Mouse (Mus musculus) liver, embryonic 11.5 days (tissue): ENCODE data around the gene Ddah1. TPM values are rescaled to one million over a fixed set of nuclear protein-coding genes. Genes with fewer than 3 reads are reported as not detected.

Source experiments
- ATAC-seq: fragments of 200-750 bp; cut with Nextera tagmentation; replicated peaks from 2 replicates; pipeline ENCODE4 v1.8.0; 2017; ENCODE audit warnings: moderate number of reproducible peaks, mild to moderate bottlenecking, moderate TSS enrichment, moderate library complexity; ENCODE audit not compliant: low FRiP score
- DNase-seq: peaks from one replicate; pipeline ENCODE4 v3.0.0-alpha.2; 2017; ENCODE audit warnings: low spot score
- H3K27ac ChIP-seq: fragments of 300-500 bp; sonication (generic); 2 replicates; pipeline ENCODE4 v1.5.1; 2014; ENCODE audit warnings: mild to moderate bottlenecking, low read depth, low read length, control low read depth
- H3K27me3 ChIP-seq: fragments of 300-500 bp; sonication (generic); replicated peaks from 2 replicates; pipeline ENCODE4 v1.6.1; 2014; ENCODE audit warnings: low read length, mixed read lengths; ENCODE audit not compliant: control insufficient read depth, insufficient read depth
- H3K36me3 ChIP-seq: fragments of 300-500 bp; sonication (generic); 2 replicates; pipeline ENCODE4 v1.6.1; 2014; ENCODE audit warnings: mild to moderate bottlenecking, low read length, moderate library complexity, mixed read lengths; ENCODE audit not compliant: control insufficient read depth, insufficient read depth
- H3K4me1 ChIP-seq: fragments of 300-500 bp; sonication (generic); replicated peaks from 2 replicates; pipeline ENCODE4 v1.6.1; 2014; ENCODE audit warnings: low read length, mixed read lengths; ENCODE audit not compliant: control insufficient read depth, insufficient read depth
- H3K4me2 ChIP-seq: fragments of 300-500 bp; sonication (generic); 2 replicates; pipeline ENCODE4 v1.6.1; 2014; ENCODE audit warnings: mild to moderate bottlenecking, control low read depth, moderate library complexity
- H3K4me3 ChIP-seq: fragments of 300-500 bp; sonication (generic); 2 replicates; pipeline ENCODE4 v1.5.1; 2014; ENCODE audit warnings: low read depth, low read length, control low read depth
- H3K9ac ChIP-seq: fragments of 300-500 bp; sonication (generic); 2 replicates; pipeline ENCODE4 v1.6.1; 2014; ENCODE audit warnings: low read depth, low read length, control low read depth
- H3K9me3 ChIP-seq: fragments of 300-500 bp; sonication (generic); 2 replicates; pipeline ENCODE4 v1.6.1; 2016; ENCODE audit warnings: low read length, inconsistent platforms, mixed read lengths; ENCODE audit not compliant: control insufficient read depth
- WGBS: fragments of 180-500 bp; shearing (Covaris S2); extraction: QIAGEN DNeasy Blood & Tissue Kit; methylation state at CpG from one replicate; pipeline ENCODE4 v1.1.7; 2014; 5-methylcytosine and 5-hydroxymethylcytosine counted together
- polyA plus RNA-seq: library from polyadenylated mRNA; unstranded; fragments of >200 nt; fragmentation: Nextera tagmentation; extraction: Ambion mirVana; gene quantifications from 2 replicates; pipeline ENCODE4 v1.2.1, GENCODE M21; 2014

Ddah1 gene
- polyA plus RNA-seq, 1 experiment from 2014 or later, result 50.2 TPM

DNA sequence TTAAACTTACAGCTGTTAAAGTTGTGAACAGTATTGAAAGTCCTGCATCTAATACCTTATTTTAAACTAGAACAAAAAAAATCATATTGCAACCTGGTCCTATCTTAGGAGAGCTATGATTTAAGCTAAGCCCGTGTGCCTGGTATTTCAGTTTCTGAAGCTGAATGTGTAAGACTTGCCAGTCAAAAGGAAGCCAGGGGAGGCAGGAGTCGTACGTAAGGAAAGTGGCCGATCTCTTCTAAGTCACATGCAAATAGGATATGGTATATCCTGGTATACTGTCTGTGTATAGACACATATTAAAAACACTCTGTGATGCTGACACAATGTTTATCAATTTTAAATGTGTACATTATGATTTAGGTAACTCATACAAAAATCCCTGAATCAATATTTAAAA is 47.4 kb downstream of the Ddah1 start:
- no peaks in the 10 kb centered on the region for H3K27me3 ChIP-seq
- H3K4me2 ChIP-seq, result no peak overlapping the region
- H3K9me3 ChIP-seq, result no peaks in the 10 kb centered on the region
- H3K27ac ChIP-seq, result no peak overlapping the region
- WGBS, result 75% methylated on average over 4 of the region's 4 CpGs
- ATAC-seq, result no peak
- no peak for DNase-seq
- H3K4me3 ChIP-seq, result no peak overlapping the region
- no peaks in the 10 kb centered on the region for H3K36me3 ChIP-seq
- no peaks in the 10 kb centered on the region; the same call in 1 of the 2 replicates for H3K4me1 ChIP-seq
- H3K9ac ChIP-seq, result no peak overlapping the region

DNA sequence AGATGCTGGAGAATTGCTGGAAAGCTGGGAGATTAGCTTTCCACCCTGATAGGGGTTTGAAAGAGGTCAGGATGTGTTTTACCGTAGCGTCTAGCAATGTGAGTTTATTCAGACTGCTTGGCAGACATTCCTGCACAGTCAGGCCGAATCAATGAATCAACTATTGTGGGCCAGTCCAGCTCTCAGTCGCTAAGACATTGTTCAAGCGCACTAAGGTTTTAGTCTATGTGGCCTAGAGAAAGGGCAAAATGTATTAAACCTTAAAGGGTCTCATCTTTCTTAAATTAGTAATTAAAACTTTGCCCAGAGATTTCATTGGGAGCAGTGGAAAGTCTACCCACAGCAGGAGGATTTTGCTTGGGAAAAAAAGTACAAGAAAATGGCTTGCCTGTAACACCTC is 48.0 kb downstream of the Ddah1 start:
- no peak overlapping the region for H3K27ac ChIP-seq
- no peak overlapping the region for H3K9ac ChIP-seq
- no peak for ATAC-seq
- H3K4me3 ChIP-seq, result no peak overlapping the region
- no peaks in the 10 kb centered on the region for H3K36me3 ChIP-seq
- H3K27me3 ChIP-seq, result no peaks in the 10 kb centered on the region
- no peak for DNase-seq
- H3K4me1 ChIP-seq, result no peaks in the 10 kb centered on the region; the same call in 1 of the 2 replicates
- no peak overlapping the region for H3K4me2 ChIP-seq
- no peaks in the 10 kb centered on the region for H3K9me3 ChIP-seq
- 71% methylated on average over 5 of the region's 5 CpGs for WGBS

DNA sequence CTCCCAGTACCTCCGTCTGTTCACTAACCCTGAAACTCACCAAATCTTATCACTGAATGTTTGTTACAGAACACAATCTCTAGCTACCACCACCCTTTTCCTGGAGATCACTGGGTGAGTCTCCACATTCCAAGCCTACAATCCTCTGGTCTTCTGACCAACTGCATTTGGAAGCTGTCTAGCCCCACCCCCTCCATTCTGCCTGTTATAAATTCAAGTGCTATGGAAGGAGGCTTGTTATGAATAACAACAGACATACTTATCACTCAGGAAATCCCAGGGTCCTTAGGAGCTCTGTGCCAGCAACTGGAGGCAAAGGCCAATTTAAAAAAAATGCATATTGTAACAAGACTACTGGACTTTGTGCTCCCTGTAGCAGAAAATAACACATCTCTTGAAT is 58.3 kb downstream of the Ddah1 start:
- H3K9me3 ChIP-seq, result no peaks in the 10 kb centered on the region
- H3K27me3 ChIP-seq, result no peaks in the 10 kb centered on the region
- H3K4me1 ChIP-seq, result peaks cover 8% of the 10 kb centered on the region; the same call in 1 of the 2 replicates
- DNase-seq (no peak), ATAC-seq (no peak)
- H3K36me3 ChIP-seq, result no peaks in the 10 kb centered on the region
- no peak overlapping the region for H3K27ac ChIP-seq
- H3K4me3 ChIP-seq, result no peak overlapping the region
- H3K9ac ChIP-seq, result no peak overlapping the region
- WGBS, result 44% methylated on average over 1 of the region's 1 CpGs
- no peak overlapping the region for H3K4me2 ChIP-seq

DNA sequence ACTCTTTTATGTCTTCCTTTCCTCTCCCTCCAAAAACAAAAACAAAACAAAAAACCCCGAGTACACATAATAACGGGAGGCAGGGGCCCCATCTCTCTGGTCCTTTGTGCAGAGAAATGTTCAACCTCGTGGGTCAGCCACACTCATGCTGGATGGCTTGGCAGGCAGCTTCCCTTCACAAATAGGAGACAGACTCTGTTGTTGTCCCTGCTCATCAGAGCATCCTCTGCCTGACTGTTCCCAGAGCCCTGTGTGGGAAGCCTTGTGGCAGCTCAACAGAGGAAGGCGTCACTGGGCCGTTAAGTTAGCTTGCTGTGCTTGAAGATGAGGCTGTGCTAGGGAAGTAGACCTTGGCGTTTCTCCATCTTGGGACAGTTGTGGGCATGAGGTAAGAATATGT is 58.8 kb downstream of the Ddah1 start:
- no peak overlapping the region for H3K4me2 ChIP-seq
- no peak overlapping the region for H3K9ac ChIP-seq
- ATAC-seq, result no peak
- no peaks in the 10 kb centered on the region for H3K27me3 ChIP-seq
- H3K36me3 ChIP-seq, result no peaks in the 10 kb centered on the region
- H3K4me3 ChIP-seq, result no peak overlapping the region
- no peak for DNase-seq
- H3K4me1 ChIP-seq, result peaks cover 8% of the 10 kb centered on the region; the same call in 1 of the 2 replicates
- H3K9me3 ChIP-seq, result no peaks in the 10 kb centered on the region
- H3K27ac ChIP-seq, result no peak overlapping the region
- 62% methylated on average over 6 of the region's 6 CpGs for WGBS

DNA sequence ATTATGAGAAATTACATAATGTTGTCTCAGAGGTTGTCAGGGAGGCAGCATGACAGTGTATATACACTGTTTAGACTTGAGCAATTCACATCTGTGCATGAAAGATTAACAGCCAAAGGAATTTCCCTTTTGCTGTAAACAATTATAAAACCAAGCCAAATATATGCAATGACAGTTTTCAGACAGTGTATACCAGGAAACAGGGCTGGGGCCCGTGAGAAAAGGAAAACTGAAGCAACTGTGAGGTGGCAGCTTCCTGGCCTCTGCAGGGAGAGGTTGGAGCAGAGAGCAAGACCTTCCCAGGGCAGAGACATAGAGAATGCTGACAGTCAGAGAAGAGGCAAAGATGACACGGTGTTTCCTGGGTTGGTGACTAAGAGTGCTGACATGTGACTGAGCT is 62.0 kb downstream of the Ddah1 start:
- Histone ChIP-seq H3K4me2 (no peak overlapping the region), H3K4me1 (peaks cover 8% of the 10 kb centered on the region; the same call in 1 of the 2 replicates), H3K27me3 (no peaks in the 10 kb centered on the region), H3K4me3 (no peak overlapping the region), H3K36me3 (no peaks in the 10 kb centered on the region), H3K27ac (no peak overlapping the region), H3K9ac (no peak overlapping the region), H3K9me3 (no peaks in the 10 kb centered on the region)
- 36% methylated on average over 2 of the region's 2 CpGs for WGBS
- ATAC-seq, result no peak; the same call in 1 of the 2 replicates
- no peak for DNase-seq

DNA sequence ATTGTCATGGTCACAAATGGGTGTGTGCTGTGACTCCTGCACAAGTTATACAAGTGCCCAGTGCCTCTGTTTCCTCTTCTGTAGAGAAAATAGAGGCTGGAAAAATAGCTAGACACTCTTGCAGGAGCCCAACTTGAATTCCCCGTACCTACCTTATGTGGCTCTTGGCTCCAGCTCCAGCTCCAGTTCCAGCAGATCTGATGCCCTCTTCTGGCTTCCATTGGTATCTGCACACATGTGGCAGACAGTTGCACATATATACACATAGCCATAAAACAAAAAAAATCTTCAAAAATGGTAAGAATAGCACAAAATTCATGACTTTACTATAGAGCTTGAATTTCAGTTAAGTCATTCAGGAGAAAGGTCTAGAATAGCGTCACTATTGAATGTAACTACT is 62.5 kb downstream of the Ddah1 start:
- Histone ChIP-seq H3K9ac (no peak overlapping the region), H3K4me1 (peaks cover 8% of the 10 kb centered on the region; the same call in 1 of the 2 replicates), H3K27me3 (no peaks in the 10 kb centered on the region), H3K4me2 (no peak overlapping the region), H3K9me3 (no peaks in the 10 kb centered on the region), H3K27ac (no peak overlapping the region), H3K36me3 (no peaks in the 10 kb centered on the region), H3K4me3 (no peak overlapping the region)
- ATAC-seq (no peak; the same call in 1 of the 2 replicates), DNase-seq (no peak)
- WGBS, result 93% methylated on average over 2 of the region's 2 CpGs

DNA sequence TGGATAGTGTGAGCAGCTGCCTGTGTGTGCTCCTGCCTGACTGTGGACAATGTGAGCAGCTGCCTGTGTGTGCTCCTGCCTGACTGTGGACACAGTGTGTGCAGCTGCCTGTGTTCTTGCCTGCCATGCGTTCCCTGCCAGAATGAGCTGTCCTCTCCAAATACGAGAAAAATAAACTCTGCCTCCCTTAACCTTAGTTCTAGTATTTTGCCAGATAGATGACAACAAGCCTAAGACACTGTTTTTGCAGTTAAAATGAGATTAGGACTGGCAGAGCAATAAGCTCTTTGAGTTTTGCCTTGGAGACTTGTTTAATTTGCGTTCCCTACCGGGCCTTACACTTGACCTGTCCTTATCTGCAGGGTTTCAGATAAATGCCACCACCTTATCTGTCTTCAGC is 63.7 kb downstream of the Ddah1 start:
- H3K27me3 ChIP-seq, result no peaks in the 10 kb centered on the region
- peaks cover 6% of the 10 kb centered on the region; the same call in 1 of the 2 replicates for H3K4me1 ChIP-seq
- no peak overlapping the region for H3K4me2 ChIP-seq
- H3K36me3 ChIP-seq, result no peaks in the 10 kb centered on the region
- WGBS, result 50% methylated on average over 4 of the region's 4 CpGs
- ATAC-seq (0 out of 2 replicates have a peak, but pooled peaks have one; percentile 27), DNase-seq (no peak)
- H3K4me3 ChIP-seq, result no peak overlapping the region
- H3K9me3 ChIP-seq, result no peaks in the 10 kb centered on the region
- H3K27ac ChIP-seq, result no peak overlapping the region
- H3K9ac ChIP-seq, result no peak overlapping the region

DNA sequence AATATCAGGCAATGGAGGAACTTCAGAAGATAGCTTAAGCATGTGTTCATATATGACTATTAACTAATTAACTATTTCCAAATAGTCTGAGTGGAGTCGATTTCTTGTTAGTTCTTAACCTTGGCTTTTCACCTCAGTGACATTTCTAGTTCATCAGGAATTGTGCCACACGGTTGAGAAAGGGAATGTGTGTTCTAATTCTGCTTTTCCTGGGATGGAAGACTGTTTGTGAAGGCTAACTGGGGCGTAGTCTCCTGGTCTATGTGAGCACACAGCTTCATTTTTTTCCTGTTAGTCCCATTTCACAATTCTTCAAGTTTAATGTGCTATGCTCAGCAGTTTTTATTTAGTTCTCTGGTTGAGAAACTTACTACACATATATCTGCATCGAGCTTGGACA is 65.2 kb downstream of the Ddah1 start:
- H3K4me3 ChIP-seq, result no peak overlapping the region

DNA sequence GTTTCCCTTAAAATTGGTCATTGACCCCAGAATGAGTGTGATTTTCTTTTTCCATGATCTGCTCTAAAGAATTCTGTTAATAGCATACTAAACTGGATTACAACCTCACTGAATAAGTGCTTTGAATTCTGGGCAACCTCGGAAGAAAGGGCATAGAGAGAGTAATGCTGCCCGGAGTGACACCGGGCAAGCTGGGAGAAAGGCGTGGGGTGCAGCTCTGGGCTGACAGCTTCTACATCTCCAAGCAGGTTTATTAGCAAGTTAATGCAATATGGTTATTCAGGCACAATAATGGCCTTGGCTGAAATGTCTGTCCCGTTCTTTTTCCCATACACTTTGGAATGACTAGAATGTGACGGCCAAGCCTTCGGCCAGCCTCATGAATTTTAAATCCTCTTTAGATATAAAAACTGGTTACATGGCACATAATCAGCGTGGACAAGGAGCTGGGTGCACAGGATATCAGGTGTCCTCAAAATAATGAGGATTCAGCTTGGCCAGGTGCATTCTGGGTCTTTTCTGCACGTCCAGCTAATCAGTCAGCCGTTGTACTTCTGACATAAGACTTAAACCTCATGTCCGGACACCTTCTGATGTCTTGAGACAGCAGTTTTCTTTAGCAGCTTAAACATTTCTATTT is 67.1 kb downstream of the Ddah1 start:
- no peaks in the 10 kb centered on the region for H3K4me1 ChIP-seq
- H3K9ac ChIP-seq, result no peak overlapping the region
- H3K27ac ChIP-seq, result no peak overlapping the region
- ATAC-seq, result no peak
- H3K36me3 ChIP-seq, result no peaks in the 10 kb centered on the region
- H3K27me3 ChIP-seq, result no peaks in the 10 kb centered on the region
- no peak overlapping the region for H3K4me2 ChIP-seq
- no peak for DNase-seq
- WGBS, result 89% methylated on average over 11 of the region's 11 CpGs
- H3K4me3 ChIP-seq, result no peak overlapping the region
- no peaks in the 10 kb centered on the region for H3K9me3 ChIP-seq

More for the DNA sequence above, 65.2 kb downstream of the Ddah1 start:
- Histone ChIP-seq H3K4me1 (peaks cover 6% of the 10 kb centered on the region; the same call in 1 of the 2 replicates), H3K4me2 (no peak overlapping the region), H3K9me3 (no peaks in the 10 kb centered on the region), H3K9ac (no peak overlapping the region), H3K27ac (no peak overlapping the region), H3K36me3 (no peaks in the 10 kb centered on the region), H3K27me3 (no peaks in the 10 kb centered on the region)
- WGBS, result 83% methylated on average over 4 of the region's 4 CpGs
- DNase-seq (no peak), ATAC-seq (no peak)
